Mouse (Mus musculus) neural tube, embryonic 11.5 days (tissue): ENCODE data around the gene Neurog1. TPM values are rescaled to one million over a fixed set of nuclear protein-coding genes. Genes with fewer than 3 reads are reported as not detected.

ENCODE experiments used
- ATAC-seq: fragments of 200-750 bp; cut with Nextera tagmentation; 2 replicates; pipeline ENCODE4 v1.8.0; 2017; ENCODE audit warnings: moderate number of reproducible peaks, mild to moderate bottlenecking, moderate TSS enrichment, moderate library complexity; ENCODE audit not compliant: insufficient read depth, low FRiP score, low TSS enrichment
- DNase-seq: peaks from one replicate; pipeline ENCODE4 v3.0.0-alpha.2; 2015; ENCODE audit warnings: low spot score
- H3K27ac ChIP-seq: fragments of 300-500 bp; sonication (generic); 2 replicates; pipeline ENCODE4 v1.5.1; 2014; ENCODE audit warnings: low read depth, mild to moderate bottlenecking, low read length
- H3K27me3 ChIP-seq: fragments of 300-500 bp; sonication (generic); 2 replicates; pipeline ENCODE4 v1.6.1; 2014; ENCODE audit warnings: mild to moderate bottlenecking, low read length, mixed read lengths; ENCODE audit not compliant: control insufficient read depth, insufficient read depth
- H3K36me3 ChIP-seq: fragments of 300-500 bp; sonication (generic); 2 replicates; pipeline ENCODE4 v1.6.1; 2014; ENCODE audit warnings: mild to moderate bottlenecking, low read length, moderate library complexity, mixed read lengths; ENCODE audit not compliant: control insufficient read depth, insufficient read depth
- H3K4me1 ChIP-seq: fragments of 300-500 bp; sonication (generic); 2 replicates; pipeline ENCODE4 v1.6.1; 2014; ENCODE audit warnings: low read length, mixed read lengths; ENCODE audit not compliant: control insufficient read depth, insufficient read depth
- H3K4me2 ChIP-seq: fragments of 300-500 bp; sonication (generic); 2 replicates; pipeline ENCODE4 v1.6.1; 2014; ENCODE audit warnings: low read depth, mild to moderate bottlenecking, moderate library complexity
- H3K4me3 ChIP-seq: fragments of 300-500 bp; sonication (generic); 2 replicates; pipeline ENCODE4 v1.5.1; 2014; ENCODE audit warnings: low read depth, low read length
- H3K9ac ChIP-seq: fragments of 300-500 bp; sonication (generic); 2 replicates; pipeline ENCODE4 v1.6.1; 2014; ENCODE audit warnings: mild to moderate bottlenecking, low read length
- H3K9me3 ChIP-seq: fragments of 300-500 bp; sonication (generic); 2 replicates; pipeline ENCODE4 v1.6.1; 2016; ENCODE audit warnings: low read length; ENCODE audit not compliant: control insufficient read depth
- WGBS: fragments of 180-500 bp; shearing (Covaris S2); extraction: QIAGEN DNeasy Blood & Tissue Kit; methylation state at CpG from one replicate; pipeline ENCODE4 v1.1.7; 2014; 5-methylcytosine and 5-hydroxymethylcytosine counted together
- polyA plus RNA-seq: library from polyadenylated mRNA; unstranded; fragments of >200 nt; fragmentation: Nextera tagmentation; extraction: Ambion mirVana; gene quantifications from 2 replicates; pipeline ENCODE4 v1.2.1, GENCODE M21; 2014

The Neurog1 gene
- polyA plus RNA-seq, 1 experiment from 2014 or later = 44.0 TPM

DNA sequence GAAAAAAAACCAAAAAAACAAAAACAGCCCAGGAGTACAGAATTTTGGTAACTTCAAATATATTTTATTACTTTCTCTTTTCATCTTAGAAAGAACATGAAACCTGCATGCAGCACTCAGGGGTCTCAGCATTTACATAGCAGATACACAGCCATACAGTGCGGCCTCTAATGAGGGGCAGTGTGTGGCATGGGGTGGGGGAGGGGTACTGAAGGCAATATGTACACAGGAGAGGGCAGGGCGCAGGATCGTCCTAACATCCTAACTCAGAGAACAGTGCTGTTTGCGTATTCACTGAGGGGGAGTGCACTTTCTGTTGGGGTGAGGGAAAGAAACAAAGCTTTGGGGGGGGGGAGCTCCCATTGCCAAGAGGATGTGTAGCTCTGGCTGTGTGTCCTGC, 36.6 kb upstream of the Neurog1 start:
- Histone ChIP-seq H3K9ac (no peak overlapping the region), H3K27me3 (peaks cover 7% of the 10 kb centered on the region; the same call in 1 of the 2 replicates), H3K27ac (no peak overlapping the region), H3K4me3 (no peak overlapping the region), H3K4me1 (no peaks in the 10 kb centered on the region), H3K36me3 (no peaks in the 10 kb centered on the region), H3K9me3 (no peaks in the 10 kb centered on the region), H3K4me2 (no peak overlapping the region)
- WGBS = 39% methylated on average over 4 of the region's 4 CpGs
- ATAC-seq (no peak), DNase-seq (no peak)

DNA sequence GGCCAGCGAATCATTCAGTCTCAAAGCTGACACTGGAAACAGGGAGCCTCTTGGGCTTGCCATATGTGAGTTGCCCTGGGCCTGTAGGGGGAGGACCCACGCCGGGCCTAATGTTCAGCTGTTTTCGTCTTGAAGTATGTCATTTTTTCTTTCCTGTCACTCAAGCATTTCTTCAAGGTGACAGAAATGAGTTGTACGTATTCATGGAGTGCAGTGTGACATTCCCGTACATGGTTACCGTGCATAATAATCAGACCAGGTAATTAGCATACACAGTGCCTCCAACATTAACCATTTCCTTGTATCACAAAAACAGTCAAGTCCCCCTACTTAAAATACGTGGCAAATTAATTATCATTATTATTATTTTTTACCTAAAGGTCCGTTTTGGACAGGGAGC, 35.1 kb upstream of the Neurog1 start:
- no peak overlapping the region for H3K9ac ChIP-seq
- H3K27ac ChIP-seq = no peak overlapping the region
- H3K9me3 ChIP-seq = no peaks in the 10 kb centered on the region
- no peak overlapping the region for H3K4me3 ChIP-seq
- no peak for ATAC-seq
- no peak for DNase-seq
- 0 out of 2 replicates have a peak, but pooled peaks cover 2% of the 10 kb centered on the region for H3K27me3 ChIP-seq
- 88% methylated on average over 9 of the region's 9 CpGs for WGBS
- no peak overlapping the region for H3K4me2 ChIP-seq
- H3K36me3 ChIP-seq = no peaks in the 10 kb centered on the region
- no peaks in the 10 kb centered on the region for H3K4me1 ChIP-seq

GRCm38 (mm10) chr13:56283321-56283720, 31.4 kb upstream of the Neurog1 start:
- DNase-seq (no peak), ATAC-seq (no peak)
- WGBS = 92% methylated on average over 13 of the region's 13 CpGs
- no peaks in the 10 kb centered on the region for H3K36me3 ChIP-seq
- no peak overlapping the region for H3K9ac ChIP-seq
- H3K27me3 ChIP-seq = no peaks in the 10 kb centered on the region
- H3K4me1 ChIP-seq = no peaks in the 10 kb centered on the region
- H3K27ac ChIP-seq = no peak overlapping the region
- H3K4me3 ChIP-seq = no peak overlapping the region
- no peak overlapping the region for H3K4me2 ChIP-seq
- H3K9me3 ChIP-seq = no peaks in the 10 kb centered on the region

DNA sequence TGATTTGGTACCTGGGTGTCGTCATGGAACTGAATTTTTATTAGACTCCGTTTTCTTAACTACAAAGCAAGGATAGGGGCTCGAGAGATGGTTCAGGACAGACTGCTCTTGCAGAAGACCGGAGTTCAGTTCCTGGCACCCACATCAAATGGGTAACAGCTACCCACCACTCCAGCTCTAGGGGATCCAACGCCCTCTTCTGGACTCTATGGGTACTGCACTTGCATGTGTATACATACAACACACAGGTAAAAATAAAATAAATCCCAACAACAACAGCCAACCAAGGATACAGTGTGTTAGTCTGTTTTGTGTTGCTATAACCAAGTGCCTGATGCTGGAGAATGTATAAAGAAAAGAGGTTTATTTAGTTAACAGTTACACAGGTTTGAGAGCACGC, 28.4 kb upstream of the Neurog1 start:
- Histone ChIP-seq H3K36me3 (no peaks in the 10 kb centered on the region), H3K4me3 (no peak overlapping the region), H3K4me1 (no peaks in the 10 kb centered on the region), H3K9me3 (no peaks in the 10 kb centered on the region), H3K9ac (no peak overlapping the region), H3K27ac (no peak overlapping the region), H3K27me3 (no peaks in the 10 kb centered on the region), H3K4me2 (no peak overlapping the region)
- DNase-seq = no peak
- no peak for ATAC-seq
- 75% methylated on average over 6 of the region's 6 CpGs for WGBS

DNA sequence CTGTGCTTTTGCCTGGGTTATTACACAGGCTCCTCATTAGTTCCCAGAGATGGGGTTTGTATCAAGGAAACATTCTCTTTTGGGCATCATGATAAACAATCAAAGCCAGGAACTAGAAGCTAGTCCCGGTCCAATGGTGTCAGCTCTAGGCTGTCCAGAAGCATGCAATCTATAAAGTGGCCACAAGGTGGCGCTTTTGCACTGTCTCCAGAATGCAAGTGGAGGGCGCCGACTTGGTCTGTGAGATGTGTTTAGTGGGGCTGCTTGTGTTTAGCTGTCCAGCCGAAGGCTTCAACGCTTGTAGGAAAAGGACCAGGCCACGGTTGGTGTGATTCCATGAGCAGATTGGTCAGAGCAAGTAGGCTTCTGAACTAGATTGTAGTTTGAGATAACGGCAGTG, 27.5 kb upstream of the Neurog1 start:
- Histone ChIP-seq H3K9me3 (no peaks in the 10 kb centered on the region), H3K4me3 (no peak overlapping the region), H3K4me2 (no peak overlapping the region), H3K4me1 (no peaks in the 10 kb centered on the region), H3K27ac (no peak overlapping the region), H3K27me3 (no peaks in the 10 kb centered on the region), H3K9ac (no peak overlapping the region), H3K36me3 (no peaks in the 10 kb centered on the region)
- ATAC-seq (0 out of 2 replicates have a peak, but pooled peaks have one; percentile 20), DNase-seq (peak; percentile 88)
- WGBS = 23% methylated on average over 8 of the region's 8 CpGs

GRCm38 (mm10) chr13:56275171-56275570, 23.2 kb upstream of the Neurog1 start:
- Histone ChIP-seq H3K4me2 (no peak overlapping the region), H3K4me1 (no peaks in the 10 kb centered on the region), H3K9ac (no peak overlapping the region), H3K4me3 (no peak overlapping the region), H3K27ac (no peak overlapping the region), H3K27me3 (no peaks in the 10 kb centered on the region), H3K36me3 (no peaks in the 10 kb centered on the region), H3K9me3 (peaks cover 8% of the 10 kb centered on the region; the same call in 1 of the 2 replicates)
- WGBS = 57% methylated on average over 2 of the region's 2 CpGs
- ATAC-seq = no peak
- DNase-seq = no peak

- no peaks in the 10 kb centered on the region for H3K4me1 ChIP-seq
Measured at GRCm38 (mm10) chr13:56270124-56270523, 18.2 kb upstream of the Neurog1 start.

GRCm38 (mm10) chr13:56267396-56267795, 15.4 kb upstream of the Neurog1 start:
- Histone ChIP-seq H3K4me2 (no peak overlapping the region), H3K9me3 (peaks cover 8% of the 10 kb centered on the region; the same call in 1 of the 2 replicates), H3K27ac (no peak overlapping the region), H3K9ac (no peak overlapping the region), H3K36me3 (no peaks in the 10 kb centered on the region), H3K4me3 (no peak overlapping the region), H3K4me1 (no peaks in the 10 kb centered on the region), H3K27me3 (peaks cover 17% of the 10 kb centered on the region)
- no peak for DNase-seq
- ATAC-seq = no peak
- WGBS = 75% methylated on average over 4 of the region's 4 CpGs

More at GRCm38 (mm10) chr13:56270124-56270523, 18.2 kb upstream of the Neurog1 start:
- H3K27ac ChIP-seq = no peak overlapping the region
- H3K4me3 ChIP-seq = no peak overlapping the region
- DNase-seq (no peak), ATAC-seq (no peak)
- H3K9ac ChIP-seq = no peak overlapping the region
- no peaks in the 10 kb centered on the region for H3K36me3 ChIP-seq
- H3K9me3 ChIP-seq = peaks cover 8% of the 10 kb centered on the region; the same call in 1 of the 2 replicates
- peaks cover 6% of the 10 kb centered on the region; the same call in 1 of the 2 replicates for H3K27me3 ChIP-seq
- H3K4me2 ChIP-seq = no peak overlapping the region
- WGBS = 80% methylated on average over 13 of the region's 13 CpGs

GRCm38 (mm10) chr13:56266435-56266834, 14.5 kb upstream of the Neurog1 start:
- no peak overlapping the region for H3K9ac ChIP-seq
- no peak overlapping the region for H3K4me3 ChIP-seq
- ATAC-seq (no peak), DNase-seq (peak; percentile 51)
- H3K4me2 ChIP-seq = no peak overlapping the region
- no peak overlapping the region for H3K27ac ChIP-seq
- H3K36me3 ChIP-seq = no peaks in the 10 kb centered on the region
- H3K4me1 ChIP-seq = no peaks in the 10 kb centered on the region
- 41% methylated on average over 8 of the region's 8 CpGs for WGBS
- peaks cover 27% of the 10 kb centered on the region for H3K27me3 ChIP-seq
- H3K9me3 ChIP-seq = peaks cover 5% of the 10 kb centered on the region; the same call in 1 of the 2 replicates
